Mouse (Mus musculus) MEL (cell line): Measurements from ENCODE around the gene Gm20422. TPM values are rescaled to one million over a fixed set of nuclear protein-coding genes. Genes with fewer than 3 reads are reported as not detected.

Experiments
- DNase-seq: peaks from one replicate; pipeline ENCODE4 v3.0.0; 2011; ENCODE audit warnings: low read depth, low spot score
- H3K27ac ChIP-seq: 2 replicates; pipeline ENCODE4 v1.5.1; 2012; ENCODE audit warnings: low read depth, mild to moderate bottlenecking, control low read depth, low read length, moderate library complexity; ENCODE audit not compliant: control insufficient read depth
- H3K27me3 ChIP-seq, 2 experiments: fragments of 150-350 bp in 1 of 2; sonication (generic) in 1 of 2; 2 replicates each; pipeline ENCODE4 v1.6.1; 2012; ENCODE audit warnings: low read length in 2 of 2, mild to moderate bottlenecking in 2 of 2, improper control_type of control experiment in 1 of 2, moderate library complexity in 1 of 2; ENCODE audit not compliant: insufficient read depth in 2 of 2, control insufficient read depth in 1 of 2
- H3K36me3 ChIP-seq, 2 experiments: 2 replicates each; pipeline ENCODE4 v1.6.1; 2012 to 2014; ENCODE audit warnings: low read length in 2 of 2, improper control_type of control experiment in 1 of 2, inconsistent platforms in 1 of 2, mild to moderate bottlenecking in 1 of 2; ENCODE audit not compliant: insufficient read depth in 2 of 2, control insufficient read depth in 1 of 2
- H3K4me1 ChIP-seq, 2 experiments: fragments of 150-350 bp in 1 of 2; sonication (generic) in 1 of 2; 2 replicates each; pipeline ENCODE4 v1.6.1; 2012; ENCODE audit warnings: low read length in 2 of 2, improper control_type of control experiment in 1 of 2, mild to moderate bottlenecking in 1 of 2; ENCODE audit not compliant: insufficient read depth in 2 of 2, control insufficient read depth in 1 of 2
- H3K4me3 ChIP-seq, 2 experiments: fragments of 150-350 bp in 1 of 2; sonication (generic) in 1 of 2; 2 replicates each; pipeline ENCODE4 v1.5.1; 2012; ENCODE audit warnings: low read depth in 2 of 2, low read length in 2 of 2, mild to moderate bottlenecking in 2 of 2, moderate library complexity in 2 of 2, control low read depth in 1 of 2, improper control_type of control experiment in 1 of 2; ENCODE audit not compliant: control insufficient read depth in 1 of 2, insufficient read depth in 1 of 2
- H3K79me2 ChIP-seq: 2 replicates; pipeline ENCODE4 v1.6.1; 2012; ENCODE audit warnings: mild to moderate bottlenecking, low read length, moderate library complexity; ENCODE audit not compliant: control insufficient read depth, poor library complexity, insufficient read depth
- H3K9ac ChIP-seq: 2 replicates; pipeline ENCODE4 v1.6.1; 2012; ENCODE audit warnings: low read depth, mild to moderate bottlenecking, control low read depth, low read length, moderate library complexity; ENCODE audit not compliant: control insufficient read depth, poor library complexity, severe bottlenecking
- H3K9me3 ChIP-seq: fragments of 150-350 bp; sonication (generic); replicated peaks from 2 replicates; pipeline ENCODE4 v1.6.1; 2012; ENCODE audit warnings: mild to moderate bottlenecking, low read length, improper control_type of control experiment, moderate library complexity; ENCODE audit not compliant: insufficient read depth
- CTCF ChIP-seq, 3 experiments: IDR thresholded peaks in 2 of 3; conservative IDR thresholded peaks in 1 of 3; 2 replicates each; pipeline ENCODE4 v1.5.1; 2011 to 2012; ENCODE audit warnings: low read length in 3 of 3, low read depth in 2 of 3, mild to moderate bottlenecking in 2 of 3, improper control_type of control experiment in 1 of 3, inconsistent platforms in 1 of 3, mixed read lengths in 1 of 3, moderate library complexity in 1 of 3; ENCODE audit not compliant: control insufficient read depth in 1 of 3, insufficient read depth in 1 of 3, poor library complexity in 1 of 3, severe bottlenecking in 1 of 3
- ELF1 ChIP-seq: IDR thresholded peaks from 2 replicates; pipeline ENCODE4 v1.6.1; 2014; ENCODE audit warnings: low read depth, mild to moderate bottlenecking, inconsistent platforms, low read length, improper control_type of control experiment, moderate library complexity
- EP300 ChIP-seq, 2 experiments: IDR thresholded peaks; 2 replicates each; pipeline ENCODE4 v1.6.1; 2011; ENCODE audit warnings: improper control_type of control experiment in 2 of 2, low read length in 2 of 2, low read depth in 1 of 2, mild to moderate bottlenecking in 1 of 2
- ETS1 ChIP-seq: IDR thresholded peaks from 2 replicates; pipeline ENCODE4 v1.6.1; 2012; ENCODE audit warnings: low read depth, mild to moderate bottlenecking, inconsistent platforms, low read length, improper control_type of control experiment, moderate library complexity
- GATA1 ChIP-seq: IDR thresholded peaks from 2 replicates; pipeline ENCODE4 v1.6.1; 2011; ENCODE audit warnings: low read depth, low read length, improper control_type of control experiment
- HCFC1 ChIP-seq: IDR thresholded peaks from 2 replicates; pipeline ENCODE4 v1.6.1; 2012; ENCODE audit warnings: low read depth, mild to moderate bottlenecking, inconsistent platforms, low read length, improper control_type of control experiment, moderate library complexity
- JUND ChIP-seq: IDR thresholded peaks from 2 replicates; pipeline ENCODE4 v1.6.1; 2011; ENCODE audit warnings: low read depth, mild to moderate bottlenecking, improper control_type of control experiment, low read length
- MAX ChIP-seq: IDR thresholded peaks from 2 replicates; pipeline ENCODE4 v1.6.1; 2011; ENCODE audit warnings: low read length, improper control_type of control experiment
- MEF2A ChIP-seq: IDR thresholded peaks from 2 replicates; pipeline ENCODE4 v1.6.1; 2014; ENCODE audit warnings: low read depth, mild to moderate bottlenecking, inconsistent platforms, low read length, improper control_type of control experiment; ENCODE audit not compliant: poor library complexity, insufficient replicate concordance, severe bottlenecking; ENCODE audit errors: extremely low read depth
- MXI1 ChIP-seq: IDR thresholded peaks from 2 replicates; pipeline ENCODE4 v1.6.1; 2011; ENCODE audit warnings: mild to moderate bottlenecking, low read depth, low read length, improper control_type of control experiment
- NELFE ChIP-seq: IDR thresholded peaks from 2 replicates; pipeline ENCODE4 v1.6.1; 2011; ENCODE audit warnings: low read depth, low read length, improper control_type of control experiment
- POLR2AphosphoS5 ChIP-seq: IDR thresholded peaks from 2 replicates; pipeline ENCODE4 v1.6.1; 2012; ENCODE audit warnings: low read depth, borderline replicate concordance, mild to moderate bottlenecking, inconsistent platforms, low read length, moderate library complexity, mixed read lengths
- SIN3A ChIP-seq: IDR thresholded peaks from 2 replicates; pipeline ENCODE4 v1.6.1; 2012; ENCODE audit warnings: low read length, improper control_type of control experiment, inconsistent platforms
- SMC3 ChIP-seq: IDR thresholded peaks from 2 replicates; pipeline ENCODE4 v1.6.1; 2011; ENCODE audit warnings: low read depth, low read length, improper control_type of control experiment
- TAL1 ChIP-seq: IDR thresholded peaks from 2 replicates; pipeline ENCODE4 v1.6.1; 2012; ENCODE audit warnings: mild to moderate bottlenecking, inconsistent platforms, low read length, moderate library complexity, mixed read lengths
- TBP ChIP-seq: IDR thresholded peaks from 2 replicates; pipeline ENCODE4 v1.8.0; 2011; ENCODE audit warnings: low read depth, low read length, improper control_type of control experiment
- TCF12 ChIP-seq: IDR thresholded peaks from 2 replicates; pipeline ENCODE4 v1.6.1; 2014; ENCODE audit warnings: low read depth, mild to moderate bottlenecking, inconsistent platforms, low read length, improper control_type of control experiment, moderate library complexity
- USF1 ChIP-seq: IDR thresholded peaks from 2 replicates; pipeline ENCODE4 v1.6.1; 2014; ENCODE audit warnings: low read depth, mild to moderate bottlenecking, inconsistent platforms, low read length, improper control_type of control experiment, moderate library complexity
- USF2 ChIP-seq, 2 experiments: IDR thresholded peaks; 2 replicates each; pipeline ENCODE4 v1.6.1; 2011 to 2012; ENCODE audit warnings: improper control_type of control experiment in 2 of 2, low read length in 2 of 2, borderline replicate concordance in 1 of 2, inconsistent platforms in 1 of 2, low read depth in 1 of 2, mild to moderate bottlenecking in 1 of 2; ENCODE audit not compliant: insufficient read depth in 1 of 2
- polyA plus RNA-seq, 2 experiments: library from polyadenylated mRNA; stranded (reverse) in 1 of 2; unstranded in 1 of 2; fragments of >175 nt in 1 of 2; fragments of >200 nt in 1 of 2; gene quantifications; 2 replicates each; pipeline versions ENCODE4 v1.2.1 to v1.2.4; 2012; ENCODE audit warnings: low replicate concordance in 2 of 2, low read depth in 1 of 2; ENCODE audit not compliant: insufficient read length in 2 of 2, insufficient read depth in 1 of 2, missing spikeins in 1 of 2
- total RNA-seq: library from RNA; depleted of rRNA; stranded (reverse); fragments of 300-350 nt; gene quantifications from 2 replicates; pipeline ENCODE4 v1.2.3, GENCODE M21; 2012

Gm20422 gene
- total and polyA plus RNA-seq, 3 experiments, result not detected

GRCm38 (mm10) chr8:69761814-69762445 lies 12.8 kb downstream of the Gm20422 start:
- Histone ChIP-seq H3K9me3 (no peaks in the 10 kb centered on the region), H3K4me3 (no peak overlapping the region), H3K4me1 (no peaks in the 10 kb centered on the region), H3K9ac (no peak overlapping the region), H3K36me3 (peaks cover 0 to 16% of the 10 kb centered on the region in 2 experiments; a peak in 2 of 4 replicates), H3K79me2 (no peaks in the 10 kb centered on the region), H3K27ac (no peak overlapping the region), H3K27me3 (no peaks in the 10 kb centered on the region)
- no peak for TF ChIP-seq MAX
- DNase-seq, result no peak

- H3K4me3 ChIP-seq, result no peak overlapping the region
- TF ChIP-seq USF1, result no peak
- TF ChIP-seq TBP, result no peak
- 0 out of 2 replicates have a peak, but pooled peaks have one; percentile 13 for TF ChIP-seq SMC3
- TF ChIP-seq NELFE, result no peak
- no peak for TF ChIP-seq HCFC1
- TF ChIP-seq USF2 (IDR thresholded peaks at IDR 0.05; ENCODE audit: borderline replicate concordance in 1 of 2, insufficient read depth in 1 of 2, low read depth in 1 of 2, low read length in 2 of 2), result no peak
- TF ChIP-seq MAX, result no peak
- peak in 1 of 3 experiments; percentile 27; a peak in 2 of 6 replicates for TF ChIP-seq CTCF (IDR thresholded peaks at IDR 0.05 in 2 of 3, conservative IDR thresholded peaks at IDR 0.05 in 1 of 3; ENCODE audit: control insufficient read depth in 1 of 3, insufficient read depth in 1 of 3, low read depth in 2 of 3, low read length in 3 of 3, poor library complexity in 1 of 3, severe bottlenecking in 1 of 3)
- TF ChIP-seq ELF1, result no peak
- TF ChIP-seq, all 39 proteins: peak for 2
- Histone ChIP-seq H3K27me3 (no peaks in the 10 kb centered on the region), H3K9ac (no peak overlapping the region), H3K79me2 (no peaks in the 10 kb centered on the region), H3K36me3 (no peaks in the 10 kb centered on the region), H3K27ac (no peak overlapping the region), H3K9me3 (no peaks in the 10 kb centered on the region), H3K4me1 (no peaks in the 10 kb centered on the region)
- DNase-seq, result no peak
Observed at GRCm38 (mm10) chr8:69758316-69758715, 16.4 kb downstream of the Gm20422 start.

- peaks cover 9 to 13% of the 10 kb centered on the region in 2 experiments for H3K4me1 ChIP-seq
- peak; percentile 46 for DNase-seq
Observed at GRCm38 (mm10) chr8:69752437-69752836, 22.2 kb downstream of the Gm20422 start.

More at GRCm38 (mm10) chr8:69752437-69752836, 22.2 kb downstream of the Gm20422 start:
- Histone ChIP-seq H3K9me3 (no peaks in the 10 kb centered on the region), H3K9ac (no peak overlapping the region), H3K79me2 (peaks cover 2% of the 10 kb centered on the region; the same call in 1 of the 2 replicates), H3K27me3 (no peaks in the 10 kb centered on the region), H3K4me3 (no peak overlapping the region), H3K36me3 (peaks cover 0 to 10% of the 10 kb centered on the region in 2 experiments; a peak in 2 of 4 replicates), H3K27ac (no peak overlapping the region; the same call in 1 of the 2 replicates)
- TF ChIP-seq NELFE, result no peak
- TF ChIP-seq USF1, result no peak
- TF ChIP-seq MXI1, result 0 out of 2 replicates have a peak, but pooled peaks have one; percentile 16
- peak; percentile 72 for TF ChIP-seq TCF12
- peak; percentile 35; the same call in 1 of the 2 replicates for TF ChIP-seq ETS1
- no peak for TF ChIP-seq CTCF (IDR thresholded peaks at IDR 0.05 in 2 of 3, conservative IDR thresholded peaks at IDR 0.05 in 1 of 3; ENCODE audit: control insufficient read depth in 1 of 3, insufficient read depth in 1 of 3, low read depth in 2 of 3, low read length in 3 of 3, poor library complexity in 1 of 3, severe bottlenecking in 1 of 3)
- no peak for TF ChIP-seq POLR2AphosphoS5
- TF ChIP-seq EP300 (IDR thresholded peaks at IDR 0.05; ENCODE audit: low read depth in 1 of 2, low read length in 2 of 2), result peak; percentile 25 to 70; a peak in 2 of 4 replicates
- no peak for TF ChIP-seq MAX
- peak; percentile 57 for TF ChIP-seq GATA1
- no peak for TF ChIP-seq MEF2A
- TF ChIP-seq JUND, result no peak
- 0 out of 2 replicates have a peak, but pooled peaks have one; percentile 21 for TF ChIP-seq TAL1
- no peak for TF ChIP-seq SIN3A
